Mouse (Mus musculus): Measurements from ENCODE around the gene Ache. TPM values are rescaled to one million over a fixed set of nuclear protein-coding genes. Genes with fewer than 3 reads are reported as not detected.

Ache gene
- total and polyA plus RNA-seq, 3 experiments, result 7.0 to 16.8 TPM; not detected in 1

DNA sequence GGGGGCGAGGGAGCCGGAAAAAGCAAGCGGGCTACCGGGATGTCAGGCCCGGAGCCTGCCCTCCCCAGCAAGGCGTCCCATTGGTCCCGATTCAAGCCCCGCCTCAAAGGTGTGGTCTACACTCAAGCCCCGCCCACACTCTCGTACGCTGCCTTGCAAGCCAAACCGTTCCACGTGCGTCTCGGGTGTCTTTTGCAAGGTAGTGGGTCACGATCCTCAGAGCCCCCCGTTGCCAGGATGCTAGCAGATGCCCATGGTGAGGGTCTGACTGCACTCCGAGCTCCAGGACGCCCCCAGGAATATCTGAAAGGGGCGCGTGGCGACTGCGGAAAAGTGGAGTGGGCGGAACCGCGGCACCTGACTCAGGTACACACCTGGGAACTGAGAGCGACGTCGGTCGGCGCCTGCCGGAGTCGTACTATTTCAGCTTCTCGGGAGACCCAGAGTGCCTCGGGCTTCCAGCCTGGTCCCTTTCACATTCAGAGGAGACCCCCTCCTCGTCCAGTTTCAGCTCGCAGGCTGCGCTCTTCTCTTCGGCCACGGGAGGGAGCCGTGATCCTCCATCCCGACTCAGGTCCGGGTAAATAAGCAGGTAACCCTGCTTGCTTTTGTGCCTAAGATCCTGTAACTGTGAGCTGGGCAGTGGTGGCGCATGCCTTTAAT lies 46.3 kb downstream of the Ache start, which contains the start of gene Slc12a9 (continued):
- TF ChIP-seq UBTF (IDR thresholded peaks at IDR 0.05; ENCODE audit: borderline replicate concordance, insufficient read depth, low read depth, low read length), result no peak
- no peak for TF ChIP-seq RCOR1 (IDR thresholded peaks at IDR 0.05; ENCODE audit: low read depth, low read length)
- peak; percentile 47 for TF ChIP-seq ZC3H11A (IDR thresholded peaks at IDR 0.05; ENCODE audit: low read depth, low read length)

DNA sequence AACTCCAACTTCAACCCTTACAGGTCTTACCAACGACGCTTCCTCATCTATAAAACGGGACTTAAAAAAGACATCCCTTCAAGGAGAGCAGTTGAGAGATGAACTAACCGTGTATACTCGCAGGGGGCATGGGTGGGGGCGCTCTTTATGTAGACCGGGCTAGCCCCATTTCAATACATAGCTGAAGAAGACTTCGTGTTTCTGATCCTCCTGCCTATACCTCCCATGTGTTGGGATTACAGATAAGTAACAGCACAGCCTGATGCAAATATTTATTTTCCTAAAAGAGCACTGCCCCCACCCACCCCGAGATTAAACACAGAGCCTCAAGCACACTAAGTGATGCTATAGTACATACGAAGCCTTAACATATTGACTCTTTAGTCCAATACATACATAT lies 47.0 kb downstream of the Ache start:
- H3K27ac ChIP-seq (ENCODE audit: control insufficient read depth, low read depth, low read length), result no peak overlapping the region
- H3K9ac ChIP-seq (ENCODE audit: control insufficient read depth, low read depth, low read length, poor library complexity, severe bottlenecking), result peak overlapping the region; percentile 65
- H3K4me1 ChIP-seq (ENCODE audit: control insufficient read depth in 1 of 2, insufficient read depth in 2 of 2, low read length in 2 of 2), result peaks cover 2 to 22% of the 10 kb centered on the region in 2 experiments
- no peak for TF ChIP-seq RAD21 (IDR thresholded peaks at IDR 0.05; ENCODE audit: low read depth, low read length)
- 0 out of 2 replicates have a peak, but pooled peaks have one; percentile 22 for TF ChIP-seq MAX (IDR thresholded peaks at IDR 0.05; ENCODE audit: low read length)
- 0 out of 2 replicates have a peak, but pooled peaks have one; percentile 51 for TF ChIP-seq CHD1 (IDR thresholded peaks at IDR 0.05; ENCODE audit: low read depth, low read length)
- H3K79me2 ChIP-seq (ENCODE audit: control insufficient read depth, insufficient read depth, low read length, poor library complexity), result no peaks in the 10 kb centered on the region; the same call in 1 of the 2 replicates
- H3K36me3 ChIP-seq (ENCODE audit: control insufficient read depth in 1 of 2, insufficient read depth in 2 of 2, low read length in 2 of 2), result peaks cover 0 to 13% of the 10 kb centered on the region in 2 experiments; a peak in 2 of 4 replicates
- peak overlapping the region; percentile 65 to 84 for H3K4me3 ChIP-seq (ENCODE audit: control insufficient read depth in 1 of 2, insufficient read depth in 1 of 2, low read depth in 2 of 2, low read length in 2 of 2)
- DNase-seq (ENCODE audit: low read depth, low spot score), result peak; percentile 41
- no peaks in the 10 kb centered on the region for H3K27me3 ChIP-seq (ENCODE audit: control insufficient read depth in 1 of 2, insufficient read depth in 2 of 2, low read length in 2 of 2)
- no peaks in the 10 kb centered on the region for H3K9me3 ChIP-seq (replicated peaks; ENCODE audit: insufficient read depth, low read length)

DNA sequence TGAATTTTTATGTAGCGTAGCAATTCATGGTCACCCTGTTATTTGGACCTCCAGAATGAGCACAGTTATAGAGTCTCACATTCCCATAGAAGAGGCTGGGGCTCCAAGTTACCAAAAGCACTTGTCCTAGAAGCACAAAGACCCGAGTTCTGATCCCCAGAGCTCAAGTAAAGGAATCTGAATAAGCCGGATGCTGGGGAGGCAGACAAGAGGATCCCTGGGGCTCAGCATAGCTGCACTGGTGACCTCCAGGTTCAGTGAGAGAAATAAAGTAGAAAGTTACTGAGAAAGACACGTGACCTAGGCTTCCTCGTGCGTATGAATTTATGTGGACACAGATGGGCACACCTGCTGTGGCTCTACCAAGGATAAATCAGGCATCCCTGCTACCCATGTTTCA lies 47.7 kb downstream of the Ache start:
- Histone ChIP-seq H3K27me3 (ENCODE audit: control insufficient read depth in 1 of 2, insufficient read depth in 2 of 2, low read length in 2 of 2) (no peaks in the 10 kb centered on the region), H3K79me2 (ENCODE audit: control insufficient read depth, insufficient read depth, low read length, poor library complexity) (no peaks in the 10 kb centered on the region; the same call in 1 of the 2 replicates), H3K9ac (ENCODE audit: control insufficient read depth, low read depth, low read length, poor library complexity, severe bottlenecking) (no peak overlapping the region), H3K36me3 (ENCODE audit: control insufficient read depth in 1 of 2, insufficient read depth in 2 of 2, low read length in 2 of 2) (peaks cover 0 to 19% of the 10 kb centered on the region in 2 experiments; a peak in 2 of 4 replicates), H3K4me3 (ENCODE audit: control insufficient read depth in 1 of 2, insufficient read depth in 1 of 2, low read depth in 2 of 2, low read length in 2 of 2) (no peak overlapping the region), H3K9me3 (replicated peaks; ENCODE audit: insufficient read depth, low read length) (no peaks in the 10 kb centered on the region), H3K27ac (ENCODE audit: control insufficient read depth, low read depth, low read length) (no peak overlapping the region), H3K4me1 (ENCODE audit: control insufficient read depth in 1 of 2, insufficient read depth in 2 of 2, low read length in 2 of 2) (peaks cover 2 to 30% of the 10 kb centered on the region in 2 experiments)
- no peak for DNase-seq (ENCODE audit: low read depth, low spot score)
- TF ChIP-seq MYB (IDR thresholded peaks at IDR 0.05; ENCODE audit: low read depth, low read length) (no peak), POLR2AphosphoS5 (IDR thresholded peaks at IDR 0.05; ENCODE audit: borderline replicate concordance, low read depth, low read length) (no peak), CTCF (IDR thresholded peaks at IDR 0.05 in 2 of 3, conservative IDR thresholded peaks at IDR 0.05 in 1 of 3; ENCODE audit: control insufficient read depth in 1 of 3, insufficient read depth in 1 of 3, low read depth in 2 of 3, low read length in 3 of 3, poor library complexity in 1 of 3, severe bottlenecking in 1 of 3) (no peak), MAX (IDR thresholded peaks at IDR 0.05; ENCODE audit: low read length) (no peak), E2F4 (IDR thresholded peaks at IDR 0.05; ENCODE audit: borderline replicate concordance, low read depth, low read length) (no peak), GABPA (IDR thresholded peaks at IDR 0.05; ENCODE audit: low read depth, low read length) (no peak), TAL1 (IDR thresholded peaks at IDR 0.05; ENCODE audit: low read length) (no peak), USF1 (IDR thresholded peaks at IDR 0.05; ENCODE audit: low read depth, low read length) (no peak), TBP (IDR thresholded peaks at IDR 0.05; ENCODE audit: low read depth, low read length) (no peak)

Data from MEL (cell line).